Mouse (Mus musculus) adrenal gland, adult 18-20 months (tissue): ENCODE measurements around the gene Myo18b. TPM values are rescaled to one million over a fixed set of nuclear protein-coding genes. Genes with fewer than 3 reads are reported as not detected.

Experiments used
- DNase-seq, 2 experiments: peaks; one replicate each; pipeline ENCODE4 v3.0.0; 2021 to 2022; ENCODE audit warnings: low spot score in 2 of 2
- total RNA-seq, 2 experiments: library from RNA; stranded (reverse); gene quantifications; 1 replicate in 1 of 2; 2 replicates in 1 of 2; pipeline ENCODE4 v1.2.3; 2021

Gene Myo18b
- total RNA-seq, 2 experiments from 2014 or later, result 0.07 to 0.45 TPM

DNA sequence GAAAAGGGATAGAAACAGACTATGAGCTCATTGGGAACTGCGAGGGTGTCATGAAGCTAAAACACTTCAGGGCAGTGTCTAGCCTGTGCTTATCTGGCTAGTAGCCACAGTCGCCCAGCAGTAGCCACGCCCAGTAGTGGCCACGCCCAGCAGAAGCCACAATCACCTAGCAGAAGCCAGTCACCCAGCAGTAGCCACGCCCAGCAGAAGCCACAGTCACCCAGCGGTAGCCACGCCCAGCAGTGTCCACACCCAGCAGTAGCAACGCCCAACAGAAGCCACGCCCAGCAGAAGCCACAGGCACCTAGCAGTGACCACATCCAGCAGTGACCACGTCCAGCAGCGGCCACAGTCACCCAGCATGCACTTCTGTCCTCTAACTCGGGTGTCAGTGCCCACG lies 255.5 kb downstream of the Myo18b start:
- no peak for DNase-seq

Other genes with a start within 250 kb of the Myo18b start
- gene Grk3, start 119.4 kb upstream of the Myo18b start, total RNA-seq, result 10 to 100 TPM; 20.4 to 29.2 TPM
- not detected for gene Crybb2, start 173.8 kb upstream of the Myo18b start, total RNA-seq
- 1 to 10 TPM in 1 of 2 experiments, under 1 TPM in 1; 0.50 to 1.3 TPM for gene Crybb3, start 185.2 kb upstream of the Myo18b start, total RNA-seq